Mouse (Mus musculus): ENCODE data around the gene Clec2d. TPM values are rescaled to one million over a fixed set of nuclear protein-coding genes. Genes with fewer than 3 reads are reported as not detected.

The Clec2d gene
- polyA plus RNA-seq, 1 experiment from 2014 or later = 0.43 TPM

DNA sequence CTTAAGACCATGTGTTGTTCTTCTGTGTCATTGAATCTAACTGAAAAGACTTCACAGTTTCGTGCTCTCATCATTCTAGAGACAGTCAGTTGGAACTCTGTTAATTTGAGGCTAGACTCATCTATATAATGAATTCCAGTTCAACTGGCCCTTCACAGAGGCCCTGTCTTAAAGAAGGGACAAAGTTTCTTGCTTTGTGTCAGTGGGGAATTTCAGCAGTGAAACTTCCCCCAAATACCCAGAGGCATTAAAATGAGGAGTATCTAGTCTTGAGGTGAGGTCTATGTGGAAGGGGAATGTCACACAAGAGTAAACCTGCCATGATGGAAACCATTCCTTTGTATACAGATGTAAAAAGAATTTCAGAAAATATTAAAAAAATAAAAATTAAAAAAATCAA, 21.9 kb downstream of the Clec2d start:
- Histone ChIP-seq H3K27me3 (replicated peaks; ENCODE audit: control insufficient read depth, insufficient read depth, low read length) (no peaks in the 10 kb centered on the region), H3K9me3 (ENCODE audit: control insufficient read depth, low read length) (no peaks in the 10 kb centered on the region), H3K4me2 (ENCODE audit: low read length) (no peak overlapping the region), H3K4me3 (ENCODE audit: low read depth, low read length) (no peak overlapping the region), H3K4me1 (replicated peaks; ENCODE audit: control insufficient read depth, insufficient read depth, low read length) (no peaks in the 10 kb centered on the region), H3K27ac (ENCODE audit: low read depth) (no peak overlapping the region), H3K36me3 (ENCODE audit: control insufficient read depth, insufficient read depth, low read length) (no peaks in the 10 kb centered on the region), H3K9ac (ENCODE audit: low read length) (no peak overlapping the region)
- no peak for DNase-seq (ENCODE audit: low spot score)
- ATAC-seq (replicated peaks; ENCODE audit: low FRiP score, low TSS enrichment, low read depth) = no peak
- 92% methylated on average over 1 of the region's 1 CpGs for WGBS

DNA sequence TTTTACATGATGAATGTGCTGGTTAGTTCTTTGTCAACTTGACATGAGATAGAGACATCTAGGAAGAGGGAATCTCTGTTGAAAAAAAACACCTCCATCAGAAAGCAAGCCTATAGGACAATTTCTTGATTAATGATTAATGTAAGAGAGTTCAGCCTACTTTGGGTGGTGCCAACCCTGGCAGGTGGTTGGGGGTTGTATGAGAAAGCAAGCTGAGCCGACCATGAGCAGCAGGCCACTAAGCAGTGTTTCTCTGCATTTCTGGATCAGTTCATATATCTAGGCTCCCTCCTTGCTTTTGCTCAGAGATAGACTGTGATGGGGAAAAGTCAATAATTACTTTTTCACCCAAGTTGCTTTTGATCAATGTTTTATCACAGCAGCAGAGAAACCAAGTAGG, 23.9 kb downstream of the Clec2d start:
- Histone ChIP-seq H3K9me3 (ENCODE audit: control insufficient read depth, low read length) (no peaks in the 10 kb centered on the region), H3K27ac (ENCODE audit: low read depth) (no peak overlapping the region), H3K4me3 (ENCODE audit: low read depth, low read length) (no peak overlapping the region), H3K36me3 (ENCODE audit: control insufficient read depth, insufficient read depth, low read length) (no peaks in the 10 kb centered on the region), H3K27me3 (replicated peaks; ENCODE audit: control insufficient read depth, insufficient read depth, low read length) (no peaks in the 10 kb centered on the region), H3K9ac (ENCODE audit: low read length) (no peak overlapping the region), H3K4me1 (replicated peaks; ENCODE audit: control insufficient read depth, insufficient read depth, low read length) (no peaks in the 10 kb centered on the region), H3K4me2 (ENCODE audit: low read length) (no peak overlapping the region)
- WGBS = 44% methylated on average over 1 of the region's 1 CpGs
- peak; percentile 80 for ATAC-seq (replicated peaks; ENCODE audit: low FRiP score, low TSS enrichment, low read depth)
- DNase-seq (ENCODE audit: low spot score) = no peak

DNA sequence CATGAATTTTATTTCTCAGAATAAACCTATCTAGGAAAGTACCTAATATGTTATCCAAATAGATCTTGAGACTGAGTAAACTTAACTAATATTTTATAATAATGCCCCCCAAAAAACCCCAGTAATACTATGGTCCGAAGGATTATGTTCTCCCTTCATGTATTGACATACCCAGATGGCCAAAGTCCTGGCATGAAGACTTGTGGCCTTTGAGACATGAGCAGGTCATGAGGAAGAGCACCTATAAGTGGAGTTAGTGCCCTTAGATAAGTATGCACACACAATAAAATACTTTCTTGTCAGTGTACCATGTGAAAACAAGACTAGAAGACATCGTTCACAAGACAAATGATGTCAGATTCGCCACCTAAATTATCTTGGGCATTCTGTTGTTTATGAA, 24.4 kb downstream of the Clec2d start:
- Histone ChIP-seq H3K4me3 (ENCODE audit: low read depth, low read length) (no peak overlapping the region), H3K36me3 (ENCODE audit: control insufficient read depth, insufficient read depth, low read length) (no peaks in the 10 kb centered on the region), H3K27ac (ENCODE audit: low read depth) (no peak overlapping the region), H3K9me3 (ENCODE audit: control insufficient read depth, low read length) (no peaks in the 10 kb centered on the region), H3K27me3 (replicated peaks; ENCODE audit: control insufficient read depth, insufficient read depth, low read length) (no peaks in the 10 kb centered on the region), H3K4me1 (replicated peaks; ENCODE audit: control insufficient read depth, insufficient read depth, low read length) (no peaks in the 10 kb centered on the region), H3K9ac (ENCODE audit: low read length) (no peak overlapping the region), H3K4me2 (ENCODE audit: low read length) (no peak overlapping the region)
- 68% methylated on average over 3 of the region's 3 CpGs for WGBS
- DNase-seq (ENCODE audit: low spot score) = no peak
- 0 out of 2 replicates have a peak, but pooled peaks have one; percentile 32 for ATAC-seq (replicated peaks; ENCODE audit: low FRiP score, low TSS enrichment, low read depth)

DNA sequence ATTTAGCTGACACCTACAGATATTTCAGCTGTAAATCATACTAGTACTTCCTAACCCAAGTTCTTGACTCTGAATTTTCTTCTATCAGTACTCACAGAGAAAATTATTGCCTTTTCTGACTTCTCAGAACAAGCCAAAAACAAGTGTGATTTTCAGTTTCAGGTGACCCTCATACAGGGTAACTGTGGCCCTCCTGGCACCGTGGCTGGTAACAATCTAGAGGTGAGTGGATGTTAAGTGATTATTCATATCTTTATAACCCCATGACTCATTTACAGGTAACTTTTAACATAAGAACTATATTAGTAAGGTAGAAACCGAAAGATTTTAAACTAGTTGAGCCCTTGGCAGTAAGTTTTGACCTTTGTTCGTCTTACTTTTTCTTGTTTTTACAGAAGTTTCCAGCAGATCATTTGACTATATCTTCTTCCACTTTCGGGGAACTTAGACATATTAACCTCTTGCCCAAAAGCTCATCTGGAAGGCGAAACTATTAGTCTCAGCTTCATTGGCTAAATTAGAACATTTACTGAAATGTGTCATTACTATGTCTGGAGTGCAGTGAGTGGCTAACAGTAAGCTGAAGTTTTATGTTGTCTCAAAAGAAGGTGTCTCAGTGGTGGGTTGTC, 28.6 kb downstream of the Clec2d start:
- H3K9me3 ChIP-seq (ENCODE audit: control insufficient read depth, low read length) = no peaks in the 10 kb centered on the region
- H3K27ac ChIP-seq (ENCODE audit: low read depth) = no peak overlapping the region
- H3K27me3 ChIP-seq (replicated peaks; ENCODE audit: control insufficient read depth, insufficient read depth, low read length) = no peaks in the 10 kb centered on the region
- no peaks in the 10 kb centered on the region for H3K36me3 ChIP-seq (ENCODE audit: control insufficient read depth, insufficient read depth, low read length)
- H3K9ac ChIP-seq (ENCODE audit: low read length) = no peak overlapping the region
- ATAC-seq (replicated peaks; ENCODE audit: low FRiP score, low TSS enrichment, low read depth) = no peak
- no peak for DNase-seq (ENCODE audit: low spot score)
- WGBS = 80% methylated on average over 5 of the region's 5 CpGs
- no peak overlapping the region for H3K4me2 ChIP-seq (ENCODE audit: low read length)
- H3K4me1 ChIP-seq (replicated peaks; ENCODE audit: control insufficient read depth, insufficient read depth, low read length) = no peaks in the 10 kb centered on the region
- H3K4me3 ChIP-seq (ENCODE audit: low read depth, low read length) = no peak overlapping the region

DNA sequence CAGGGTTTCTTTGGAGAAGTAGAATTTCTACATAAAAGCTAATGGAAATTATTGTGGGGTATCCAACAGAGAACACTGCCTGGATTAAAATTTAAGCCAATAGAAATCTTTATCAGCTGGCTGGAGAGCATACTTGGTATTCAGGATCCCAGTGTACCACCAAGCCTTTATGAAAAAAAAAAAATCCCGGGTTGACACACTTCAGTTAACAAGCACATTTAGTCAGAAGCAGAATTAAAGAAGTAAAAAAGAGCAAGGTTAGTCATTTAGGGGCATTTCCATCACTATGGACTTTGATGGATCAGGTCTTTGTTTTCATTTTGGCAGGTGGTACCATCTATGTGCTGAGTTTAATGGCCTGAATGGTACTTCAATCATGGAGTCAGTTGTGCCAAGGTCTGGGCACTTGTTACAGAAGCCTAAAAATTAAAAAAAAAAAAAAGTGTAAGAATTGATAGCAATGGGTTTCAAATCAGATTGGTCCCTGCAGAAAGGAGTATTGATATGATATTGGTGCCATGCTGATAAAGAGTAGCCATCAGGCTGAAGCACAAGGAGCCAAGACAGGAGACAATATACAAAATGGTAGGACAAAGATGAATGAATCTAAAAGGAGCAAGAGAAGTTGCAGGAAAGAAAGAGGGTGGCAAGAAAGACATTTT, 29.5 kb downstream of the Clec2d start:
- no peak overlapping the region for H3K9ac ChIP-seq (ENCODE audit: low read length)
- no peaks in the 10 kb centered on the region for H3K9me3 ChIP-seq (ENCODE audit: control insufficient read depth, low read length)
- no peak overlapping the region for H3K4me3 ChIP-seq (ENCODE audit: low read depth, low read length)
- no peaks in the 10 kb centered on the region for H3K4me1 ChIP-seq (replicated peaks; ENCODE audit: control insufficient read depth, insufficient read depth, low read length)
- no peaks in the 10 kb centered on the region for H3K36me3 ChIP-seq (ENCODE audit: control insufficient read depth, insufficient read depth, low read length)
- DNase-seq (ENCODE audit: low spot score) = no peak
- no peaks in the 10 kb centered on the region for H3K27me3 ChIP-seq (replicated peaks; ENCODE audit: control insufficient read depth, insufficient read depth, low read length)
- H3K27ac ChIP-seq (ENCODE audit: low read depth) = no peak overlapping the region
- 75% methylated on average over 1 of the region's 1 CpGs for WGBS
- ATAC-seq (replicated peaks; ENCODE audit: low FRiP score, low TSS enrichment, low read depth) = no peak
- H3K4me2 ChIP-seq (ENCODE audit: low read length) = no peak overlapping the region

DNA sequence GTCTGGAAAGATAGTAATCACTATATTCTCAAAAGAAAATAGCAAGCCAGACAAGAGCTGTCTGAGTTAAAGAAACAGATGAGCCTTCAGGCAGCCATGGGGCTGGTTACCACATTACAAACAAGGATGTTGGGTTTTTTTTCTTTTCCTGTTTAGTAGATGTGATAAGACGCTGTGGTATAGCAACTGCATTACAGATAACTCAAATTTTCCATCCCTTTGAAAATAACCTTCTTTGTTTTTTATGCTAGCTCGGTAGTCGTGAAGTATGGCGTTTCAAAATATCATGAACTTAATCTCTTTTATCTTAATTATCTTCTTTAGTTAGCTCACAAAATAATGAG, 30.0 kb downstream of the Clec2d start:
- Histone ChIP-seq H3K27me3 (replicated peaks; ENCODE audit: control insufficient read depth, insufficient read depth, low read length) (no peaks in the 10 kb centered on the region), H3K9me3 (ENCODE audit: control insufficient read depth, low read length) (no peaks in the 10 kb centered on the region), H3K4me2 (ENCODE audit: low read length) (no peak overlapping the region), H3K4me1 (replicated peaks; ENCODE audit: control insufficient read depth, insufficient read depth, low read length) (no peaks in the 10 kb centered on the region), H3K27ac (ENCODE audit: low read depth) (no peak overlapping the region), H3K4me3 (ENCODE audit: low read depth, low read length) (no peak overlapping the region), H3K36me3 (ENCODE audit: control insufficient read depth, insufficient read depth, low read length) (no peaks in the 10 kb centered on the region), H3K9ac (ENCODE audit: low read length) (no peak overlapping the region)
- ATAC-seq (replicated peaks; ENCODE audit: low FRiP score, low TSS enrichment, low read depth) (no peak), DNase-seq (ENCODE audit: low spot score) (no peak)
- WGBS = 90% methylated on average over 4 of the region's 4 CpGs

DNA sequence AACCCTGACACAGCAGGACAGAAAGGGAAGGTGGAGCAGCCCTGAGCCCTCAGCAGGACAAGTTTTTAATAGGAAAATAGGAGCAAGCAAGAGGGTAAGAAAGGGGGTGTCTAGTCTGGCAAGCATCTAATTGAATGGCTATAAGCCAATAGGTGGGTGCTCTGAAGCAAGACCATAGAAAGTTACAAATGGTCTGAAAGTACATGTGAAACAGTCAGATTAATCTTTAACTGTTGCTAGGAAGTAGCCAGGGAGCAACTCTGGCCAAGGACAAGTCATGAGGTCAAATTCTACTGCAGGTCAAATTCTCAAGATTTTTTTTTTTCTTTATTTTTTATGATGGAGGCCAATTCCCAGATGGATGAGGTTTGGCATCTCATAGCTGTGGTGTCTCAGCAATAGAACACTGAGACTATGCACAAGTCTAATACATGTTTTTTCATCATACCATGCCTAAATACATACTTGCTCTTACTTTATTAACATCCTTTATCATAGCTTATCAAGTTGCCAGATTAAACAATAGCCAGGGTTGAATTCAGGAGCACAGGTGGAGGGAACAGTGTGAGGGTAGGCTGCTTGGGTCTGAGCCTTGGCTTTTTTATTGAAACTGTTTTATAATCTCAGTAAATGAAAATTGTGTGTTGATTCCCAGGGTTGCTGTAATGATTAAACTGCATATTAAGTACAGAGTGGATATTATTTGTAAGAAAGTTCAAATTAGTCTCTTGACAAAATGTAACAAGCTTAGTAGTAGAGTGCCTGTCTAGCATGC, 32.2 kb downstream of the Clec2d start:
- no peak for ATAC-seq (replicated peaks; ENCODE audit: low FRiP score, low TSS enrichment, low read depth)
- Histone ChIP-seq H3K9ac (ENCODE audit: low read length) (no peak overlapping the region), H3K4me1 (replicated peaks; ENCODE audit: control insufficient read depth, insufficient read depth, low read length) (no peaks in the 10 kb centered on the region), H3K4me3 (ENCODE audit: low read depth, low read length) (no peak overlapping the region), H3K27ac (ENCODE audit: low read depth) (no peak overlapping the region; the same call in 1 of the 2 replicates), H3K27me3 (replicated peaks; ENCODE audit: control insufficient read depth, insufficient read depth, low read length) (no peaks in the 10 kb centered on the region), H3K9me3 (ENCODE audit: control insufficient read depth, low read length) (no peaks in the 10 kb centered on the region), H3K36me3 (ENCODE audit: control insufficient read depth, insufficient read depth, low read length) (no peaks in the 10 kb centered on the region), H3K4me2 (ENCODE audit: low read length) (no peak overlapping the region)
- DNase-seq (ENCODE audit: low spot score) = no peak

DNA sequence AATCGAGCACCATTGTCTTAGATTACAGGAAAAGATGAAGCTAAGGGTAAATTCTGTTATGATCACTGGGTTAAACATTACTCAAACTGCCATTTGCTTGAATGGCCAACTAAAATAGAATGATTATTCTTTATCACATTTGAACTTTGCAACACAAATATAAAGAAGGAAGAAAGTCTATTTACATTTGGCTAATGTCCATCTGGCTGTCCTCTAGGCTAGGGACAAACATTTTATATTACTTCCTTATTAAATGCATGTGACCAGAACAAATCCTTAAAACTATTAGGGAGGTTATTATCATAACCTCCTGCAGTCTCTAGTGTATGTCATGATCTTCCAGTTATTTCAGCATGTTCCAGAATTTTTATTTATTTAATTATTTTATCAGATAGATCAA, 33.1 kb downstream of the Clec2d start:
- no peak overlapping the region for H3K27ac ChIP-seq (ENCODE audit: low read depth)

More for the DNA sequence above, 33.1 kb downstream of the Clec2d start:
- ATAC-seq (replicated peaks; ENCODE audit: low FRiP score, low TSS enrichment, low read depth) = no peak
- H3K9me3 ChIP-seq (ENCODE audit: control insufficient read depth, low read length) = no peaks in the 10 kb centered on the region
- H3K9ac ChIP-seq (ENCODE audit: low read length) = no peak overlapping the region
- H3K4me2 ChIP-seq (ENCODE audit: low read length) = no peak overlapping the region
- no peaks in the 10 kb centered on the region for H3K27me3 ChIP-seq (replicated peaks; ENCODE audit: control insufficient read depth, insufficient read depth, low read length)
- DNase-seq (ENCODE audit: low spot score) = no peak
- H3K36me3 ChIP-seq (ENCODE audit: control insufficient read depth, insufficient read depth, low read length) = no peaks in the 10 kb centered on the region
- WGBS = 58% methylated on average over 1 of the region's 1 CpGs
- no peaks in the 10 kb centered on the region for H3K4me1 ChIP-seq (replicated peaks; ENCODE audit: control insufficient read depth, insufficient read depth, low read length)
- no peak overlapping the region for H3K4me3 ChIP-seq (ENCODE audit: low read depth, low read length)

Data from intestine, embryonic 14.5 days (tissue).